Mouse (Mus musculus): ENCODE measurements around the gene Kndc1.

Kndc1 gene

GRCm38 (mm10) chr7:139990864-139991394, 96.4 kb downstream of the Kndc1 start:
- DNase-seq (ENCODE audit: low spot score in 2 of 2) = no peak

Measured in frontal cortex, postnatal 10 days (tissue).